Mouse (Mus musculus): Measurements from ENCODE around the gene Kdm5c. TPM values are rescaled to one million over a fixed set of nuclear protein-coding genes. Genes with fewer than 3 reads are reported as not detected.
"Not testable (repeated sequence)": the region's sequence is repeated elsewhere in the genome, so short reads cannot be mapped to it uniquely, and the experiment has no call there.

Gene Kdm5c
- 10 to 100 TPM; 44.8 to 64.3 (median 52.9) TPM for total RNA-seq (2022)

GRCm38 (mm10) chrX:152232781-152233763, at the start of gene Kdm5c:
Kdm5c (plus strand) TSS chrX:152233020.
- peak; percentile 93 to 98 for DNase-seq (ENCODE audit: low spot score in 2 of 2)

- DNase-seq (ENCODE audit: low spot score in 2 of 2) = no peak
These were observed 45.7 kb upstream of the Kdm5c start for GRCm38 (mm10) chrX:152187151-152187550.

DNA sequence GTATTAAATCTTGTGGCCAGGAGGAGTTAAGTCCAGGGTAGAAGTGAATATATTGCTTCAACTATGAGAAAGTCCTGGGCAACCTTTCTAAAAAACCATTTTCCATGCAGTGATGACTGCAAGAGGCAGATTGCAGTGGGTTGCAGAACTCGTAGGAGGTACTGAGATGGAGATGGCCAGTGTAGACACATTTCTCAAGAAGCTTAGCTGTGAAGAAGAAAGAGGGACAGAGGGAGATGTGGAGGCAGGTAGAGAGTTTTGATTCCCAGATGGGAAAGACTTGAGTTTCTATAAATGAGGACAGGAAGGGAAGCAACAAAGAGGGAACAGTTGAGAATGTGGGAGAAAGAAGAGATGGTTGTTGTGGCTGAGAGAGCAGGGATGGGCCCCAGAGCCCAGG, 41.6 kb upstream of the Kdm5c start:
- no peak for DNase-seq (ENCODE audit: low spot score in 2 of 2)

GRCm38 (mm10) chrX:152197814-152198648, 34.8 kb upstream of the Kdm5c start:
- no peak for DNase-seq (ENCODE audit: low spot score in 2 of 2)

- DNase-seq (ENCODE audit: low spot score in 2 of 2) = no peak
These were observed 30.9 kb upstream of the Kdm5c start for GRCm38 (mm10) chrX:152201737-152202421.

- no peak for DNase-seq (ENCODE audit: low spot score in 2 of 2)
These were observed 30.3 kb upstream of the Kdm5c start for GRCm38 (mm10) chrX:152202422-152203103.

GRCm38 (mm10) chrX:152203247-152203646, 29.6 kb upstream of the Kdm5c start:
- no peak for DNase-seq (ENCODE audit: low spot score in 2 of 2)

DNA sequence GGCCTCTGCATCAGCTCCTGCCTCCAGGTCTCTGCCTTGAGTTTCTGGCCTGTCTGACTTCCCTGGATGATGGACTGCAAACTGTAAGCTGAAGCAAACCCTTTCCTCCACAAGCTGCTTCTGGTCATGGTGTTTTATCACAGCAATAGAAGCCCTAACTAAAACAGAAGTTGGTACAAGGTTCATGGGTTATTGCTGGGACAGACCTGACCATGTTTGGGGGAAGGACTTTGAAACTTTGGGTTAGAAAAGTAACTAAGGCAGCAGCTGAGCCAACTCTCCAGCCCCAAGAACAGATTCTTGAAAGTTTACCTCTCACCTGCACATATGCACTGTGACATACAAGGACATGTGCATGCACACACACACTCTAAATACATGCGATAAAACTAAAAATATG, 27.3 kb upstream of the Kdm5c start:
- DNase-seq (ENCODE audit: low spot score in 2 of 2) = no peak

GRCm38 (mm10) chrX:152214703-152215102, 18.1 kb upstream of the Kdm5c start:
- DNase-seq (ENCODE audit: low spot score in 2 of 2) = no peak

- DNase-seq (ENCODE audit: low spot score in 2 of 2) = no peak
These were observed 14.3 kb upstream of the Kdm5c start for GRCm38 (mm10) chrX:152218529-152218928.

- no peak for DNase-seq (ENCODE audit: low spot score in 2 of 2)
These were observed 11.1 kb upstream of the Kdm5c start for GRCm38 (mm10) chrX:152221721-152222120.

DNA sequence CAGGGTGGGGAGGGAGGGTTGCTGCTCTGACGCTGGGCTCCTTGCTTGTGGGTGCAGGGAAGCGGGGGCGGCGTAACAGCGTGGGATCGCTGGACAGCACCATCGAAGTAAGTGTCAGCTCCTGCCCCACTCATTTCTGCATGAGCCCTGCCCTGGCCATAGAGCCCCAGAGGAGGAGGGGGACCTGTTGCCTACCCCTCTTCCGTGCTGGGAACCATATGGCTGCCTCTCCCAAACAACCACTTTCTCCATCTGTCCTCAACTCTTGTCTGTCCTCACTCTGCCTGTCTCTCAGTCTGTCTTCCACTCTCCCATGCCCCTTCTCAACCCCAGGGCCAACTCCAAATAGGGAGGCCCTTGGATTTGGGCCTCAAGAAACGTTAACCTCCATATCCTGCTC, 10.6 kb upstream of the Kdm5c start:
- DNase-seq (ENCODE audit: low spot score in 2 of 2) = no peak

- no peak for DNase-seq (ENCODE audit: low spot score in 2 of 2)
These were observed 9.5 kb upstream of the Kdm5c start for GRCm38 (mm10) chrX:152223313-152223712.

DNA sequence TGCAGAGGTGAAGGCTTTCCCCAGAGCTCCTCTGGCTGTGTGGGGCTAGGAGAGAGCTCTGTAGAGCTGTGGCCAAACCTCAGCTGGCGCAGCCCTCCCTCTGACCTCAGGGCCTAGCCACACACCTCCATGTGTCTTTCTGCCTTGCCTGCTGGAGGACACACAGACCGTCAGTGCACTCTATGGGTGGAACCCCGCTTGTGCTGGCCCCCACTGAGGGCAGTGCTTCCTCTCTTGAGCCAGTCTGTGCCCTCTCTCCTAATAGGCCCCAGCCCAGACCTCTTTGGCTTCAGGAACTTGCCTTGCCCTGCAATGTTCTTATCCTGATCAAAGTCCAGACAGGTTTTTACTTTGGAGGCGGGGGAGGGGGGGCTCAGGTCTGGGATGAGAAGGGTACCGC, 8.5 kb upstream of the Kdm5c start:
- DNase-seq (ENCODE audit: low spot score in 2 of 2) = no peak

- no peak for DNase-seq (ENCODE audit: low spot score in 2 of 2)
These were observed 1.3 kb downstream of the Kdm5c start for GRCm38 (mm10) chrX:152234125-152234524.

DNA sequence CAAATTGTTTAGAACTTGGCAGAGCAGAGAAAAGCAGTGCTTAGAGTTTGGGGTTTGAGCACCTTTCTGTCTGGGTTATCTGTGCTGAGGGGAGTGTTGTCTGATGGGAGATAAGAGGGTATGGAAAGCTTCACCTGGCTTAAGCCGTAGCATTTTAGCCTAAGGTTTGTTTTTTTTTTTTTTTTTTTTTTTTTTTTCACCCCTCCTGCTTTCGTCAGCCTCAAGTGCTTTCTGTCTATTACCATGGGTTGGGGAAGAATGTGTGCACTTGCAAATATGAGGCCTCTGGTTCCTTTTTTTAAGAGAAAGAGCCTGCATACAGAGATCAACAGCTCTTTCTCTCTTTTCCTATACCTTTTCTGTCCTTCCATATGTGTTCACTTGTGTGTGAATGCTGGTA, 2.9 kb downstream of the Kdm5c start:
- DNase-seq (ENCODE audit: low spot score in 2 of 2) = no peak

GRCm38 (mm10) chrX:152243140-152243539, 10.3 kb downstream of the Kdm5c start:
- DNase-seq (ENCODE audit: low spot score in 2 of 2) = not testable (repeated sequence)

- DNase-seq (ENCODE audit: low spot score in 2 of 2) = no peak
These were observed 11.8 kb downstream of the Kdm5c start for GRCm38 (mm10) chrX:152244492-152245189.

DNA sequence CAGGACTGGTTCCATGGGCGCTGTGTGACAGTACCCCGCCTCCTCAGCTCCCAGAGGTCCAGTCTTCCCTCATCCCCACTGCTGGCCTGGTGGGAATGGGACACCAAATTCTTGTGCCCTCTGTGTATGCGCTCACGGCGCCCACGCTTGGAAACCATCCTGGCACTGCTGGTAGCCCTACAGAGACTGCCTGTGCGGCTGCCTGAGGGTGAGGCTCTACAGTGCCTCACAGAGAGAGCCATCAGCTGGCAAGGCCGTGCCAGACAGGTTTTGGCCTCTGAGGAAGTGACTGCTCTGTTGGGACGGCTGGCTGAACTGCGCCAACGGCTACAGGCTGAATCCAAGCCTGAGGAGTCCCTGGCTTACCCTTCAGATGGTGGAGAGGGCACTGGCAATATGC, 38.4 kb downstream of the Kdm5c start:
- no peak for DNase-seq (ENCODE audit: low spot score in 2 of 2)

- no peak for DNase-seq (ENCODE audit: low spot score in 2 of 2)
These were observed 46.6 kb downstream of the Kdm5c start for GRCm38 (mm10) chrX:152279384-152279783.

Measured in layer of hippocampus, adult 8-10 months (tissue).